Mouse (Mus musculus): ENCODE data around the gene Eif4e2. TPM values are rescaled to one million over a fixed set of nuclear protein-coding genes. Genes with fewer than 3 reads are reported as not detected.

Gene Eif4e2
- 10 to 100 TPM; 92.6 to 92.8 TPM for total RNA-seq (2021)

DNA sequence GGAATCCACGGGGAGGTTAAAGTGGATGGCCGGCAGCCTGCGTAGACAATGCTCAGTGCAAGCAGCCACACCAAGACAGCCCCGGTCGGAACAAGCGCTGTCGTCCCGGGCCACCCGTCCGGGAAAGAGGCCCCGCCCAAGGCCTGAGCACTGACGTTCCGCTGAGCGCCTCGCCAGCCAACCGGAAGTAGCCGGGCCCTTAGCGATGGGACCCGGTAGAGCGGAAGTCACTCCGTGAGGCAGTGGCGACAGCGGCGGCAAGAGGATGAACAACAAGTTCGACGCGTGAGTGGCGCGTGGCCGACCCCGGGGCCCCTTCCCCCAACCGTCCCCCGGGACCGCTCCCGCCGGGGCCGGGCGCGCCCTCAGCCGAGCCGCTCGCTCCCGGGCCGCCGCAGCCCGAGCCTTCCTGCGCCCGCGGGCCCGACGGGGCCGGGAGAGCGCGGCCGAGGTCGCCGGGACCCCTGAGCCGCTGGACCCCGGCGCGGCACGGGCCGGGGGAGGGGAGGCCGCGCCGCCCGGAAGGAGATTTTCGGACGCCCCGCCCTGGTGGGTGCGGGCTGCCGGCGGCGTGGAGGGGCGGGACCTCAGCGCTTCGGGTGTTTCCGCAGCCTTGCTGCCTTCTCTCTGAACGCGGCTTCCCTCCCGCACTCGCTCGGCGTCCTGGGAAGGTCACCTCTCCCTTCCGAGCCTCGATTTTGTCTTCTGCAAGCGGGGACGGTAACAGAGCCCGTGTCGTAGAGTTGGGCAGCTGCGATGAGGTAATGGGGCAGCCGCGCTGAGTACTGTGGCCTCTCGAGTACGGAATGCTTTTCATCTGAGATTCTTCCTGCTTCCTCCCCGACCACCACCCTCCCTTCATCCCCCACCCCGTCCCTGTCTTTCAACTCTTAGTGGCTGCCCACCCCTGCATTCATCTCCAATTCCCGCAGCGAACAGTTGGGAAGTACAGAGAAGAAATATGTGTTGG lies at the start of gene Eif4e2:
Gene Eif4e2, plus strand, starts transcription at position 180 of the 970 bp plus-strand sequence.
- intact Hi-C loops (cut with DNase I) = no loop called here
- DNase-seq = peak; percentile 96

DNA sequence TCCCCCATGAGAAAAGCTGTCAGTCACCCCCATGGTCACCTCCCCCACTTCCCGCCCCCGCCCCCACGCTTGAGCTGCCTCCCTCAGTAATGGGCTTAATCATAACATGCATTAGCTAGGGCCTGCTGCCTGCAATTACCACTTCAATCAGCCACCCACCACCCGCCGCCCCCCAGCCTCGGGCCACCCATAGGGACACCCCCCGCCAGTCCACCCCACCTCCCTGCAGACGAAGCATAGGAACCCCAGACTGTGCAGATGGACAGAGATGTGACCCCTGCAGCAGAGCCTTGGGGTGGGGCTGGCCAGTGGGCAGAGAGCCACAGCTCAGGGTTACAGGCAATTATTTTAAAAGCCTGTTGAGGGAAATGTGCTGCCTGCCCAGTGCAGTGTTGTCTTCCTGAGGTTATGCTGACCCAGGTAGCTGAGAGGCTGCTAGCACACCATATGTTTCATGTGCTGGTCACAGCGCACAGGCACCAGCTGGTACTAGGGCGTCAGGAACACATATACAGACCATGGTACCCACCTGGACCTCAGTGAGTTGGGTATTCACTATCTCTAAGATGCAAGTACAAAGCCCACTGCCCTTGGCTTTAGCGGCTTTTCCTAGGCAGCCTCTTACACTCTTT lies 49.4 kb upstream of the Eif4e2 start:
- intact Hi-C loops (cut with DNase I) = no loop called here
- DNase-seq = no peak

DNA sequence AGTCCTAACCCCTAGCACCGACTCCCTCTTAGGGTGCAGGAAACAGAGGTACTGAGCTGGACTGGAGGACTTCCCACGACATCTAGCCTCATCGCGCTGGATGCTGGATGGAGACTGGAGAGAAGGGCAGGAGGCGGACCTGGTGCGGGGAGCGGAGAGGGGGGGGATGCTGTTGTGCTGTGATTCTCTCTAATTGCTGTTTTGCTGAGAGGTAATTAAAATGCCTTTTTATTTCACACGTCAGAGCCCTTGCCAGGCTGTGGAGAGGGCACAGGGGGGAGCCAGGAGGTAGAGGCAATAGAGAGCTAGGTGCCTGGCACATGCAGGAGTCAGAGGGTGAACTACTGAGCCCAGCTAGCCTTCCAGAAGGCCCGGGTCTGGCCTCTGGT lies 48.9 kb upstream of the Eif4e2 start:
- intact Hi-C loops (cut with DNase I) = no loop called here
- DNase-seq = no peak

DNA sequence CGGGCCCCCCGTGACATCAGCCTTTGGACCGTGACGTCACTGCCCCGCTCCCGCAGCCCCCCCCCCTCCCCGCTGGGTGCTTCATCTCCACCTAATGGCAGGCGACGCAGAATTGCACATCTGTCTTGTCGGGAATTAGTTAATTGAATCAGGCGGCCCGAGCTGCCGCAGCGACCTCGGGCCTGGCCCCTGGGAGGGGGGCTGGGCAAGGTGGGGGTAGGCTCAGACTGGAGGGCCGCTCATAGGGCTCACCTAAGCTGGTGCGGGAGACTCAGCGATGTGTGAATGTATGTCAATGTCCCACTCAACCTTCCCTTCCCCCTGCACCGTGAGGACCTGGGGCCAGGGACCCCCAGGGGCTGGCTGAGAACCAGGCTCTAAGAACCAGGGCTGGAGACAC lies 43.3 kb upstream of the Eif4e2 start:
- intact Hi-C loops (cut with DNase I) = no loop called here

DNA sequence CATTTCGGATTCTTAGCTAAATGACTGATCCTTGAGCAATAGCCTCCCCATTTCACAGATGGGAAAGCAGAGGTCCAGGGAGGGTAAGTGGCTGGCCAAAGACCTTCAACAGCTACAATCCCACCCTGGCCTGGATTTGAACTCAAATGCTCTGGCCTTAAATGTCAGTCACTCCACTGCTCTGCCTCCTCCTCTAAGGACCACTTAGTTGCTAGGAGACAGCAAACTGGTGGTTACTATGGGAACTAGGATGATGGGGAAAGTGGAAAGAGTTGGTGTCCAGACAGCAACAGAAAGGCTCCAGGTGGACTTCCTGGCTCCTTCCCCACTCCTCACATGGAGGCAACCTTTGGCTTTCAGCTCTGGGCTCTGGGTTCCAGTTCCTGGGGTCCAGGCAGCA lies 42.4 kb upstream of the Eif4e2 start:
- intact Hi-C loops (cut with DNase I) = no loop called here
- DNase-seq = no peak

More for the DNA sequence above, 43.3 kb upstream of the Eif4e2 start:
- DNase-seq = no peak

DNA sequence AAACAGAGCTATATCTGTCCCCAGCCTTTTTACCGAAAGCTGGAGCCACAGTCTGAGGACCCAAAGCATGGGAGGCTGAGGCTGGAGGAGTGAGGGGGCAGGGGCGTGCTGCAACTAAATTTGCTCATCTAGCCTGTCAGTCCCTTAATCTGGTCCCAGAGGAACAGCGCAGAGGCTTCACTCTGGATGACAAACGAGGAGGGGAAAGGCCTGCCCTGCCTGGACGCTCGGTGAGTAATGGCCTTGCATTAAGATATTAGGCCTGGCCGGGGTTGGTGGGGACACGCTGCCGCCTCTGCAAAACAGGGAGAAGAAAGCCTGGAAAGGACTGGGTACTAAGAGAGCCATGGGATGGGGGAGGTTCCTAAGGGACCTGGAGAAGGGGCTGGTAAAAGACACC lies 41.4 kb upstream of the Eif4e2 start:
- intact Hi-C loops (cut with DNase I) = no loop called here

DNA sequence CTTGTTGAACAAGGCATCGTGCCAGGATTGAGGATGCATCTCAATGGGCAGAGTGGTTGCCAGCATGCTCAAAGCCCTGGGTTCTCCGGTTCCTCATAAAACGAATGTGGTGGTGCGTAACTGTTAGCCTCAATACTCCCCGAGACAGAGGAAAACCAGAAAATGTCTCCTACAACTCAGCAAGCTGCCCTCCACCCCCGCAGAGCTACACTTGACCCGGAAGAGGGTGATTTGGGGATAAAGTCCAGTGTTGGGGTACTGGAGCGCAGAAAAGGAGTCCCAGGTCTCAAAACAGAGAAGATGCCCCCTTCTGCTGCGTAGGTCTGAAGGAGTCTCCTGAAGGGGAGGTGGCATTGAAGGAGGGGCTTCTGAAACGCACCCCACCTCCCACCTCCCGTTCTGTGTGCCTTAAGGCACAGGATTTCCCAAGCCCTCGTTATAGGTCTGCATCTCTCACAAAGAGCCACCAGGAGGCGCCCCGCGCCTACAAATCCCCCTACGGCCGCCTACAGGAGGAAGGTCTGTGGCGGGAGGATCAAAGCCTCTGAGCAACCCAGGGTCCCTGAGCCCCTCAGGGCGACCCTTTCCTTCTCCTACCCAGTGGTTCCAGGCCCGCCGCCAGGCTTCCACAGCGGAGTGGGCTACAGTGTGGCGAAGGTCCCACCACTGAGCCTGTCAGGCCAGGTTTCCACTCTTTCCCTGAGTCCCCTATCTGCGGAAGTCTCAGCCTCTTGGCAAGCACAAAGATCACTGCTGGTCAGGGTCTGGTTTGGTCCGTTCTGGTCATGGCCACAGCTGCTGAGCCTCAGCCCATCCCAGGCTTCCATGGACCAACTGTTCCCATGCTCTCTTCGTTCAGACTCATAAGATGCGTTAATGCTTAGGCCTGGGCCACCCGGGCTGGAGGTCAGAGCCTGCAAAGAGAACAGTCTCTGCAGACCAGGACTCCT lies 39.4 kb upstream of the Eif4e2 start:
- peak; percentile 74 for DNase-seq
- intact Hi-C loops (cut with DNase I) = no loop called here

More for the DNA sequence above, 41.4 kb upstream of the Eif4e2 start:
- DNase-seq = no peak

DNA sequence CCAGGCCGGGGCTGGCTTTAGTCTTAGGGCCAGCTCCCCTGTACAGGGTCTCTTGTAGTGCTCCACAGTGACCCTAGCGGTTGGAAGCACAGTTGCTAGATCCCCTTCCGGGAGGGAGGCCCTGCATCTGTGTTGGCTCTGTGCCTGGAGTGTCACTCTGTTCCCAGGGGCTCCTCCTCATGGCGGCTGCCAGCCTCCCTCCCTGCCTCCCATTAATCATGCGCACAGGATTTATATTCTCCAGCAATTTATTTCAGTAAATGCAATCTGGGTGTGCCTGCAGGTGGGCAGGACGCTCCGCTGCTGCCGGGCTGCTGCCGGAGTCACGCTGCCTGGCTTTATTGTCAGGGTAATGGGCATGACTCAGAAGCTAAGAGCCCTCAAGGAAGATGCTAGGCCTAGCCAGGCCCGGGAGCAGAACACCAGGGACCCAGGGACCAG lies 37.8 kb upstream of the Eif4e2 start:
- peak; percentile 84 for DNase-seq
- intact Hi-C loops (cut with DNase I) = no loop called here

DNA sequence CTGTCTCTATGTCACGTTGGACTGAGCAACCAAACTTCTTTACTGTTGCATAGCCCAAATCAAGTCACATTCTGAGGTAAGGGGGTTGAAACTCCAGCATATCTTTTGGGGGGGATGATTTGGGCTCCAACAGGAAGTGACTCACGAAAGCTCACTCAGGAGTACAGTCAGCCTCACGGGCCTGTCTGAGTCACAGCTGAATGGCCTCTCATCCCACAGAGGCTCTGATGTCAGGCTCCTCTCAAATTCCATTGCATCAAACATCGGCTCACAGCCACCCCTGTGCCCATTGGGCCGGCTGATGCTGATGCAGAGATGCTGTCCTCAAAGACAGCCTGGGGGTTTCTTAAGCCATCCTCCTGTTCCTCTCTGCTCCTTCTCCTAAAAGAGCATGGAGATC lies 32.8 kb upstream of the Eif4e2 start:
- intact Hi-C loops (cut with DNase I) = loop anchor here (5.0 to 10.0 kb wide), 2 partner anchors 139 to 516 kb away; no protein-coding TSS in a partner anchor
- DNase-seq = no peak

DNA sequence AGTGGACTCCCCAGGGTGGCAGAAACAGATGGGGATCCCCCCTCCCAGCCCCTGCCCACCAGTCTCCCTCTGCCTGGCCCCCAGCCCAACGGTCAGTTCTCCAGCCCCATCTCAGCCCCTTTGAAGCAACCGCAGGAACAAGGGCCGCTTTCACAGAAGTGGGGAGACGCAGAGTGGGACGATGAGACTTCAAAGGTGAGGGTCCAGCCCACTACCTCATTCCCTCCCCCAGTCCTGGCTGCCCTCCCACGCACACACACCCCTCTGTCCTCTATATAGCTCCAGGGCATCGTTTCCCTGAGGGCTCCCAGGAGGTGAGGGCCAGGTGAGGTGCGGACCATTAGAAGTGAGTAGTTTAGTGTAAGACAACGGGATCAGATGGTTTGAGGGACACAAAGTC lies 30.7 kb upstream of the Eif4e2 start, which contains the start of gene Prss56:
Gene Prss56, plus strand, starts transcription at position 301 of the 400 bp plus-strand sequence.
- no peak for DNase-seq
- intact Hi-C loops (cut with DNase I) = loop anchor here (5.0 to 10.0 kb wide), 2 partner anchors 141 to 518 kb away; no protein-coding TSS in a partner anchor

DNA sequence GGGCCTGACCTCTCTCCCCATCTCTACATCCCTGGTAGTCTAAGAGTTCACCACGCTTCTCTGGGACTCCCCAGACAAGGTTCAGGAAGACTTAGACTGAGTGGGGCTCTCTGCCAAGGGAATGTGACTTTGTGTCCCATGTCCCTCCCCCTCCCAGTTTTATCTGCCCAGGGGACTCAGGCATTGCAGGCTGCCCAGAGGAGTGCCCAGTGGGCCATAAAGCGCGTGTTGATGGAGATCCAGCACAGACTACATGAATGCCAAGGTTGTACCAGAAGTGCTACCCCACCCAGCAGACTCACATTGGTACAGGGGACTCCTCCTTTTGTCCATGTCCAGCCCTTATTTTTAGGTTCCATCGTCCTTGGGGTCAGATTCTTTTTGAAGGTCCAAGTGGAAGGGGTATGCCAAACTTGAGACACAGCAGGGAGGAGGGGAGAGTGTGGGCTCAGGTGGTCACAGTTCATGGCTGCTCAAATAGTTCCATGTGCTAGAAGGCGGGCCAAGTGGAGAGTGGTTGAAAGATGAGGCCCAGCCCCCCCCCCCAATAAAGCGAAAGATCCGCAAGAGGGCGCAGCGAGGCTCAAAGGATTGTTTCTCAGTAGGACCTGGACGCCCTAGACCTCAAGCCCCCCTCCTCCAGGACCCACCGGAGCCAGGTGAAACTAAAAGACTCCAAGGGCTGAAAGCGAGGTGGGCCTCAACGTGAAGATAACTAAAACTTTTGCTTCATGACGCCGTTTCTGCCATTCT lies 29.5 kb upstream of the Eif4e2 start:
- intact Hi-C loops (cut with DNase I) = loop anchor here (5.0 to 10.0 kb wide), 2 partner anchors 142 to 519 kb away; no protein-coding TSS in a partner anchor
- DNase-seq = no peak

DNA sequence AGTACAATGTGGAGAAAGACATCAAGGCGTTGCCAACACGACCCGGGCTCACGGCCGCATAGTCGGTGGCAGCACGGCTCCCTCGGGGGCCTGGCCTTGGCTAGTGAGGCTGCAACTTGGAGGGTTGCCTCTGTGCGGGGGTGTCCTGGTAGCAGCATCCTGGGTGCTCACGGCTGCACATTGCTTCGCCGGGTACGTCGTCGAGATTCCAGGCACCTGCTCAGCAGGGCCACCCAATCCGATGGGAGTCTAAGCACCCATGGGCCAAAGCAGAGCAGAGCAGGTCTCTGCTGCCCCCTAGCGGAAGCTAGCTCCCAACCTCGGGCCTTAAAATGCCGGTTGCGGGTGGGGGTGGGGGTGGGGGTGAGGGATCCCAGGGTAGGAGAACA lies 29.0 kb upstream of the Eif4e2 start:
- intact Hi-C loops (cut with DNase I) = loop anchor here (5.0 to 10.0 kb wide), 4 partner anchors 132 to 572 kb away; no protein-coding TSS in a partner anchor
- peak; percentile 65 for DNase-seq

DNA sequence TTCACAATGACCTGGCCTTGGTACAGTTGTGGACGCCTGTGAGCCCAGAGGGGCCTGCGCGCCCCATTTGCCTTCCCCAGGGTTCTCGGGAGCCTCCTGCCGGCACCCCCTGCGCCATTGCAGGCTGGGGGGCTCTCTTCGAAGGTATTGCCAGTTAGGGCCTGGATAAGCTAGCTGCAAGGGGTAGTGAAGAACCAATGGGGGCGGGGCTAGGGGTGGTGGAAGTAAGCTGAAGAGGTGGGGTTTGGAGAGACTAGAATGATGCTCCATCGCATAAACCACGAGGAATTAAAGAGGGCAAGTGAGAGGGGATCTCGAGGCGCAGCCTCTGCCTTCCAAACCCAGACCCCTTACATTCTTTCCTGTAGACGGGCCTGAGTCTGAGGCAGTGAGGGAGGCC lies 28.2 kb upstream of the Eif4e2 start:
- DNase-seq = no peak
- intact Hi-C loops (cut with DNase I) = loop anchor here (5.0 to 10.0 kb wide), 3 partner anchors 133 to 573 kb away; no protein-coding TSS in a partner anchor

DNA sequence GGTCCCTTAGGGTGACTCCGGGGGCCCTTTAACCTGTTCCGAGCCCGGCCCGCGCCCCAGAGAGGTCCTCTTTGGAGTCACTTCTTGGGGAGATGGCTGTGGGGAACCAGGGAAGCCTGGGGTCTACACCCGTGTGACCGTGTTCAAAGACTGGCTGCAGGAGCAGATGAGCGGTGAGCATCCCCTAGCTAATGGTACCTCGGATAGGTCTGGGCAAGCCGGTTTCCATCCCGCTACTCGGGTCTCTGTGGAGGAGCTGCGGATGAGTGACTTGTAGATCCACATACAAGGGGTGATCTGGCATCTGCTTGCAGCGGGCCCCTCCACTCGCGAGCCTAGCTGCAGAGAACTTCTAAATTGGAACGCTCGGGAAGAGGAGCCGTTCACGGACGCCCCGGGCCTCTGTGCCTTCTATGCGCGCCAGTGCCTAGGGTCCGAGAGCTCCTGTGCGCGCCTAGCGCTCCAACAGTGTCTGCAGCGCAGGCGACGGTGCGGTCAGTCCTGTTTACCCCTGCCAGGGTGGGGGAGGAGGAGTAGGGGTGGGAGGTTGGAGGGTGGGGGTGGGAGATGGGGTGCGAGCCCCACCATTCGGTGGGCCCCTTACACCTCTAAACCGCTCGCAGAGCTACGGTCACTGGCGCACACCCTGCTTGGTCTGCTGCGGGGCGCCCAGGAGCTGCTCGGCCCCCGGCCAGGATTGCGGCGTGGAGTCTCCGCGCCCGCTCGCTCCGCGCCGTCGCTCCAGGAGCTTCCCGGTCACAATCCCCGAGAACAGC lies 27.3 kb upstream of the Eif4e2 start:
- intact Hi-C loops (cut with DNase I) = loop anchor here (5.0 to 10.0 kb wide), 3 partner anchors 134 to 574 kb away; no protein-coding TSS in a partner anchor
- no peak for DNase-seq

DNA sequence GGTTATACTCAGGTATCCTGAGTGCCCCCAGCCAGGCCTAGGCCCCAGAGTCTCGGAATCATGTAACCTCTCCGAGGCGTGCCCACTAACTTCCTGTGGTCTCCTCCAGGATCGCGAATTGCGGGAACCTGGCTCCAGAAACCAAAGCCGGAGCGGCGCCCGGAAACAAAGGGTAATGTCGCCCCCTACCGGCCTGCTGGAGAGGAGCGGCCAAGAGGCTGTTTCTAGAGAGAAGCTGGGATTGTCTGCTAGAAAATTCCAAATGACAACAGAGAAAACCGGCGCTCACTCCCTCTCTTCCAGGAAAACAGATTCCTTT lies 26.7 kb upstream of the Eif4e2 start:
- intact Hi-C loops (cut with DNase I) = loop anchor here (5.0 to 10.0 kb wide), 3 partner anchors 135 to 575 kb away; no protein-coding TSS in a partner anchor
- DNase-seq = peak; percentile 77

DNA sequence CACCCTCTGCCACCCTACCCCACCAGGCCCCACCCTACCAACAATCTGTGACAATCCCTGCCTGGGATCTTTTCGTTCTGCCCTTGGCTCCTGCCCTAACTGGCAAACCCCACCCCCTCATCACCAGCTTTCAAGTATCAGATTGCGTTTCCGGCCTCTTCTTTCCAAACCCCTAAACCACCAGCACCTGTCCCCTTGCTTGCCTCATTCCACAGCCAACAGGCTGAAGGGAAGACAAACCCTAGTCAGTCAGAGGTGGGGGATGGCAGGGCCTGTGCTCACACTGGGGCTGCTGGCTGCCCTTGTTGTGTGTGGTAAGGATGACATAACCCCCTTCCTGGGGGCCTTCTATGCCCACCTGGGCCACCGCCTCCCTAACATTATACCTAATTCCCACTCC lies 23.3 kb upstream of the Eif4e2 start, which contains the start of gene Chrnd:
Gene Chrnd, plus strand, starts transcription at position 179 of the 400 bp plus-strand sequence.
- no peak for DNase-seq
- intact Hi-C loops (cut with DNase I) = no loop called here

DNA sequence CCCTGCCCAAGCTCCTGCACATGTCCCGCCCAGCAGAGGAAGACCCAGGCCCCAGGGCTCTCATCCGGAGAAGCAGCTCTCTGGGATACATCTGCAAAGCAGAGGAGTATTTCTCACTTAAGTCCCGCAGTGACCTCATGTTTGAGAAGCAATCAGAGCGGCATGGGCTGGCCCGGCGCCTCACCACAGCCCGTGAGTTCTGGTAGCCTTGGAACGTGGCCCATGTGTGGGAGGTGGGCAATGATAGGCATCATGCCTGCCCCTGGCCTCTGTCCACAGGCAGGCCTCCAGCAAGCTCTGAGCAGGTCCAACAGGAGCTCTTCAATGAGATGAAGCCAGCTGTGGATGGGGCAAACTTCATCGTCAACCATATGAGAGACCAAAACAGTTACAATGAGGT lies 16.4 kb upstream of the Eif4e2 start:
- DNase-seq = peak; percentile 43
- intact Hi-C loops (cut with DNase I) = no loop called here
